Mouse (Mus musculus): ENCODE measurements around the gene Surf4. TPM values are rescaled to one million over a fixed set of nuclear protein-coding genes. Genes with fewer than 3 reads are reported as not detected.

The Surf4 gene
- 195 and 211 TPM in 2 replicates for polyA plus RNA-seq (2014; fragmentation: Nextera tagmentation; extraction: Ambion mirVana)

DNA sequence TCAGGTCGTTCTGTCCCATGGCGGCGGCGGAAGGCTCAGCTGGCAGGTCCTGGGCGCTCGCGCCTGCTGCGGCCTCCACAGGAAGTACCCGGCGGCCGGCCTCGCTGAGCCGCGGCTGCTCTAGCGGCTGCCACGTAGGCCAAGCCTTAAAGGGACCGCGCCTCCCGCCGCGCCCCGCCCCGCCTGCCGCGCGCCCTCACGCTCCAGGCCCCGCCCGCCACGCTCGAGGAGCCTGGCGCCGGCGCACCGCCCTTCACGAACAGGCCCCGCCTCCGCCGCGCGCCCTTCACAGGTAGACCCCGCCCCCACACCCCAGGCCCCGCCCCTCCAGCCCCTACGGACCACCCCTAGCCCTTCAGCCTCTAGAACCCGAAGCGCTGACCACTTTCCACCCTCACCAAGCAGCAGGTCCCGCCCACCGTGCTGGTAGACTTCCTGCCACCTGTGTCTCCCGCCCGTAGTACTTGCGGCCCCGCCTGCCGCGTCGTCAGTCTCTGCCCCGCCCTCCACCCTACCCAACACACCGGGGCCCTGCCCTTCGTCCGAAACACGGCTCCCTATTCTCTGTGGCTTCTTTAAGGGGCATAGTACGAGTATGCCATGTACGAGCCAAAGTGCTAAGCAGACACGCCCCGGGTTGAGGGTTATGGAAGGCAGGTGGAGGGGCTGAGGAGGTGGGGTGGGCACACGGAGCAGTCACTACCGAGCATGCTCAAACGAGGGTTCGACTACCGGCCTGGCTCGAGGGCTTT, at the start of gene Surf4, which contains the start of gene Stkld1:
TSS of gene Surf4 (minus strand) at position 625 of the 752 bp plus-strand sequence.
TSS of gene Stkld1 (plus strand) at position 744 of the 752 bp plus-strand sequence.
- H3K4me3 ChIP-seq (ENCODE audit: low read depth, low read length) = peak within 1 kb of the TSS; percentile 98
- peak within 1 kb of the TSS; percentile 99 for H3K9ac ChIP-seq
- DNase-seq (peak; percentile 98), ATAC-seq (ENCODE audit: insufficient read depth) (peak; percentile 97)
- WGBS = under 1% methylated on average over 50 of the region's 70 CpGs
- H3K36me3 ChIP-seq (ENCODE audit: insufficient read depth) = peaks cover 32% of the 10 kb centered on the region
- TF ChIP-seq CTCF (IDR thresholded peaks at IDR 0.05; ENCODE audit: low read depth) = no peak
- peak within 1 kb of the TSS; percentile 72 for H3K4me2 ChIP-seq
- H3K4me1 ChIP-seq (ENCODE audit: insufficient read depth) = peaks cover 6% of the 10 kb centered on the region
- H3K9me3 ChIP-seq (ENCODE audit: low read depth, low read length) = no peaks in the 10 kb centered on the region
- peak within 1 kb of the TSS; percentile 88 for H3K27ac ChIP-seq (ENCODE audit: low read depth)
- no peaks in the 10 kb centered on the region for H3K27me3 ChIP-seq (ENCODE audit: insufficient read depth, low read length)

DNA sequence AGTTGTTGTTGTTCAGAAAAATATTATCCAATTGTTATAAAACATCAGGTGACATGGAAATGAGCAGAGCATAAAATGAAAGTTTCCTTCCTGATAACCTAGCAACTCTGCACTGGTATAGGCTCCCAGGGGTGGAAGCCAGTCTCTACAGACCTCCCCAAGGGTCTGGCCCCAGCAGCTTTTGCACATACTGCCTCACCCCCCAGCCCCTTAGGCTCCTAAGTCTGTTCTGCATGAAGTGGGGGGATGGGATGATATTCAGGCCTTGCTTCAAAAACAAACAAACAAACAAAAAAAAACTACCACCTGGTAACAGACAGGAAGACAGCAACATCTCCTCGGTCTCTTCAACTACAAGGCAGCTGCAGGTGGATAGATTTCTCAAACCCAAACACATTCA, 46.6 kb upstream of the Surf4 start:
- Histone ChIP-seq H3K4me3 (ENCODE audit: low read depth, low read length) (no peak overlapping the region), H3K4me2 (no peak overlapping the region), H3K9me3 (ENCODE audit: low read depth, low read length) (no peaks in the 10 kb centered on the region), H3K9ac (no peak overlapping the region), H3K4me1 (ENCODE audit: insufficient read depth) (no peaks in the 10 kb centered on the region), H3K27ac (ENCODE audit: low read depth) (no peak overlapping the region), H3K36me3 (ENCODE audit: insufficient read depth) (no peaks in the 10 kb centered on the region), H3K27me3 (ENCODE audit: insufficient read depth, low read length) (no peaks in the 10 kb centered on the region)
- no peak for ATAC-seq (ENCODE audit: insufficient read depth)
- TF ChIP-seq CTCF (IDR thresholded peaks at IDR 0.05; ENCODE audit: low read depth) = no peak
- DNase-seq = no peak
- 45% methylated on average over 1 of the region's 1 CpGs for WGBS

DNA sequence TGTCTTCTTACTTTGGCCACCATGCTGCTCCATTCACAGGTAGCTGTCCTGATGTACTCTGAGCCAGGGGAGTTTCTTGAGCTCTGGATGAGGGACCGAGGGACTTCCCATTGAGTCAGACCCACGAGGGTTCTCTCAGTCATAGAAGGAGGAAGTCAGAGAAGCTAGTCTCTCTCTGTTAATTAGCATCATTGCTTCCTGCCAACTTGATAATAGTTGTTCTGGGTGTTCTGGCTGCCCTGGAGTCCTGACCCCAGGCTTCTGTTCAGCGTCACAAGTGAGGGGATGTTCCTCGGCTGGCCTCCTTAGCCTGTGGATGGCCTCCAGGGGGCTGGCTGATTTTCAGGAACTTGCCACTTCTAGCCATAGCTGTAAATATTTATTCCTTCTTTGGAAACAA, 40.2 kb upstream of the Surf4 start:
- Histone ChIP-seq H3K9ac (no peak overlapping the region), H3K9me3 (ENCODE audit: low read depth, low read length) (no peaks in the 10 kb centered on the region), H3K27ac (ENCODE audit: low read depth) (no peak overlapping the region), H3K4me1 (ENCODE audit: insufficient read depth) (no peaks in the 10 kb centered on the region), H3K4me2 (no peak overlapping the region), H3K27me3 (ENCODE audit: insufficient read depth, low read length) (no peaks in the 10 kb centered on the region), H3K36me3 (ENCODE audit: insufficient read depth) (no peaks in the 10 kb centered on the region), H3K4me3 (ENCODE audit: low read depth, low read length) (no peak overlapping the region)
- WGBS = 31% methylated on average over 4 of the region's 4 CpGs
- DNase-seq (no peak), ATAC-seq (ENCODE audit: insufficient read depth) (no peak)
- no peak for TF ChIP-seq CTCF (IDR thresholded peaks at IDR 0.05; ENCODE audit: low read depth)

DNA sequence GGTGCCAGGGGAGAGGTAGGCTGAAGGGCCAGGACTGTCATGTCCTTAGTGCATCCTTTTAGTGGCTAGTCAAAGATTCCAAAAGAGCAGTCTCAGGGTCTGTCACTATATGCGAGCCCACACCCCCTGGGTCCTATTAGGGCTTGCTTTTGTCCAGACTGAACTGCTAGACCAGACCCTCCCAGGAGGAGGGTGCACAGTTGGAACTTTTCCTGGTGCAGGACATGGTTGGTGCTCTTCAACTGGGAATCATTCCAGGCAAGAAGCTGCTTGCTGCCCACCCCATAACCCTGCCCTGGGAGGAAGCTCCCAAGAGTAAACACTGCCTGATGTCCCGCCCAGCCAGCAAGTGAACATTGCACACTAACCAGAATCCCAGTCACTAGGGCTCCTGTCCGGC, 39.4 kb upstream of the Surf4 start, which contains the start of gene Adamts13:
TSS of gene Adamts13 (plus strand) at position 301 of the 400 bp plus-strand sequence.
- no peaks in the 10 kb centered on the region for H3K9me3 ChIP-seq (ENCODE audit: low read depth, low read length)
- ATAC-seq (ENCODE audit: insufficient read depth) = no peak
- WGBS = 46% methylated on average over 3 of the region's 3 CpGs
- no peak within 1 kb of the TSS for H3K4me2 ChIP-seq
- H3K4me3 ChIP-seq (ENCODE audit: low read depth, low read length) = no peak within 1 kb of the TSS
- H3K27me3 ChIP-seq (ENCODE audit: insufficient read depth, low read length) = no peaks in the 10 kb centered on the region
- H3K36me3 ChIP-seq (ENCODE audit: insufficient read depth) = no peaks in the 10 kb centered on the region
- no peak within 1 kb of the TSS for H3K9ac ChIP-seq
- H3K27ac ChIP-seq (ENCODE audit: low read depth) = no peak within 1 kb of the TSS
- TF ChIP-seq CTCF (IDR thresholded peaks at IDR 0.05; ENCODE audit: low read depth) = no peak
- DNase-seq = no peak
- no peaks in the 10 kb centered on the region for H3K4me1 ChIP-seq (ENCODE audit: insufficient read depth)

DNA sequence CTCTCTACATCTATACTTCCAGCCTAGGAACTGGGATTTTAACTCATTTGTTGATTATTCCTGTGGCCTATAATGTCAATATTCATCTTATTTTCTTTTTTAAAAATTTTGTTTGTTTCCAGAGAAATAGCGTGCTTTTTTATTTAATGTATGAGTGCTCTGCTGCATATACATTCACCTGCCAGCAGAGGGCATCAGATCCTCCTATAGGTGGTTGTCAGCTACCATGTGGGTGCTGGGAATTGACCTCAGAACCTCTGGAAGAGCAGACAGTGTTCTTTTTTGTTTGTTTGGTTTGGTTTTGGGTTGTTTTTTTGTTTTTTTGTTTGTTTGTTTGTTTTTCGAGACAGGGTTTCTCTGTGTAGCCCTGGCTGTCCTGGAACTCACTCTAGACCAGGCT, 33.5 kb upstream of the Surf4 start:
- H3K36me3 ChIP-seq (ENCODE audit: insufficient read depth) = peaks cover under 1% of the 10 kb centered on the region; the same call in 1 of the 2 replicates
- H3K9ac ChIP-seq = no peak overlapping the region
- no peak for DNase-seq
- no peak overlapping the region for H3K4me2 ChIP-seq
- no peaks in the 10 kb centered on the region for H3K9me3 ChIP-seq (ENCODE audit: low read depth, low read length)
- H3K4me1 ChIP-seq (ENCODE audit: insufficient read depth) = no peaks in the 10 kb centered on the region
- WGBS = 72% methylated on average over 2 of the region's 2 CpGs
- no peak for ATAC-seq (ENCODE audit: insufficient read depth)
- H3K27ac ChIP-seq (ENCODE audit: low read depth) = no peak overlapping the region
- no peaks in the 10 kb centered on the region for H3K27me3 ChIP-seq (ENCODE audit: insufficient read depth, low read length)
- H3K4me3 ChIP-seq (ENCODE audit: low read depth, low read length) = no peak overlapping the region
- peak; percentile 31 for TF ChIP-seq CTCF (IDR thresholded peaks at IDR 0.05; ENCODE audit: low read depth)

DNA sequence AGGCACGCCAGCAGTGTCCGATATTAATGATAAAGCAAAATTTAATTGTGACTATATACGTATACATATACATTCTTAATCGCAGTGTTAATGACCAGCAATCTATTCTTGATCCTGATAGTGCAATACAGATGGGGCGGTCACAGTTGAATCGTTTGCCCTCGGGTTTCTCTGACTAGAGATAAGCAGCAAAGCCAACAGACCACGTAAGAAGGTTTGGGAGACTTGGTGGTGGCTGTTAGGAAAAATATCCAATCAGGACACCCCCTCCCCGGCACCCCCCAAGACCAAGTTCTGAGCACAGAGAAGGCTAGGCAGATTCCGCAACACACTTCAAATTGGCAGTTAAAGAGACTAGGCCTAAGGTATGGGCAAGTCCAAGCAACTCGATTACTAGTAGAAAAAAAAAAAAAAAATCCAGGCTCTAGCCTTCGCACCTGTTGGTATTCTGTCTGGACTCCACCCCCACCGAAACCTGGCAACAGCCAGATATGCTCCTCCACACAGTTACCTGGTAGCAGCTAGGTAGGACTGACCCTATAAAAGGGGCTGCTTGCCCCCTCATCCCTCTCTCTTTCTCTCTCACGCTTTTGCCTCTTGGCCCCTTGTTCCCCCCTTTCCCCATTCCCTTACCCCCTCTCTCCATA, 31.1 kb upstream of the Surf4 start:
- Histone ChIP-seq H3K9ac (peak overlapping the region; percentile 91), H3K27ac (ENCODE audit: low read depth) (peak overlapping the region; percentile 99), H3K9me3 (ENCODE audit: low read depth, low read length) (no peaks in the 10 kb centered on the region), H3K27me3 (ENCODE audit: insufficient read depth, low read length) (no peaks in the 10 kb centered on the region), H3K4me3 (ENCODE audit: low read depth, low read length) (peak overlapping the region; percentile 76), H3K4me2 (peak overlapping the region; percentile 90), H3K4me1 (ENCODE audit: insufficient read depth) (no peaks in the 10 kb centered on the region), H3K36me3 (ENCODE audit: insufficient read depth) (peaks cover 25% of the 10 kb centered on the region)
- DNase-seq (no peak), ATAC-seq (ENCODE audit: insufficient read depth) (peak; percentile 7; the same call in 1 of the 2 replicates)
- WGBS = 16% methylated on average over 14 of the region's 14 CpGs
- TF ChIP-seq CTCF (IDR thresholded peaks at IDR 0.05; ENCODE audit: low read depth) = no peak

All from lung, embryonic 14.5 days (tissue).